1 mouse cellular context compared by ENCODE assay signal in the genomic region with DNA sequence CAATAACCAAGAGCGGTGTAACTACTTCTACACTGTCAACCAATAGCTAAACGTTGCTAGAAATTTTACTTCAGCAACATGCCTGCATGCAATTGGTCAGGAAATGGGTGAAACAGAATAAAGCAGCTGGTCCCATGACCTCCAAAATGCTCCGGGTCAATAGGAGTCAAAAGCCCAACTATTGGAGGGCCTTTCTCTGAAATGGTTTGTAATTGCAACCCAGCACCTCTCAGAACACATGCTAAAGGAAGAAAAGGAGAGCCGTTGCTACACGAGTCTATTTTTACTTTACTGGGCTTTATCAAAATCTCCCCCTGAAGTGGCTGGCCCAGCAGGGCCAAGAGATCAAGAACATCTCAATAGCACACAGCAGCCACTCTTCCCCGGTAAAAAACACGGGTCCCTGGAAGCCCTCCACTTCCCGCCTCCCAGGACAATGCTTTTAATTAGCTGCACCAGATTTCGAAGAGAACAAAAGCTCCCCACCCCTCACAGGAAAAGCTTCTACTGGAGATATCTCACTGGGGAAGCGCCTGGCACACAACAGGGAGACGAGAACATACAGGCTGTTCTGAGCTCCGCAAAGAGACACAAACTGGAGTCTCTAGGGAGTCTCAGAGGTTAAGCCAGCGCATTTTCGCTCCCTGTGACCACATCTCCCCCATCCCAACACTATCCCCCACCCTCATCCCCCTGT.
TF ChIP-seq lines count a peak whose summit lies in the region.

No protein-coding gene starts in this region.

TF ChIP-seq in MEL, 35 proteins besides CTCF, POLR2A, EP300 and RAD21:
- TF ChIP-seq NELFE (IDR thresholded peaks at IDR 0.05; ENCODE audit: low read depth, low read length): peak; percentile 38; the same call in 1 of the 2 replicates
- TF ChIP-seq MXI1 (IDR thresholded peaks at IDR 0.05; ENCODE audit: low read depth, low read length): peak; percentile 38; the same call in 1 of the 2 replicates
- no peak for TF ChIP-seq MAFK (IDR thresholded peaks at IDR 0.05; ENCODE audit: borderline replicate concordance, low read depth, low read length)
- TF ChIP-seq USF2 (IDR thresholded peaks at IDR 0.05; ENCODE audit: borderline replicate concordance in 1 of 2, insufficient read depth in 1 of 2, low read depth in 1 of 2, low read length in 2 of 2): no peak
- TF ChIP-seq SIN3A (IDR thresholded peaks at IDR 0.05; ENCODE audit: low read length): no peak
- peak; percentile 41 for TF ChIP-seq HCFC1 (IDR thresholded peaks at IDR 0.05; ENCODE audit: low read depth, low read length)
- TF ChIP-seq MYB (IDR thresholded peaks at IDR 0.05; ENCODE audit: low read depth, low read length): no peak
- no peak for TF ChIP-seq E2F4 (IDR thresholded peaks at IDR 0.05; ENCODE audit: borderline replicate concordance, low read depth, low read length)
- peak; percentile 56; the same call in 1 of the 2 replicates for TF ChIP-seq USF1 (IDR thresholded peaks at IDR 0.05; ENCODE audit: low read depth, low read length)
- TF ChIP-seq ETS1 (IDR thresholded peaks at IDR 0.05; ENCODE audit: low read depth, low read length): peak; percentile 13; the same call in 1 of the 2 replicates
- TF ChIP-seq RCOR1 (IDR thresholded peaks at IDR 0.05; ENCODE audit: low read depth, low read length): no peak
- TF ChIP-seq TCF12 (IDR thresholded peaks at IDR 0.05; ENCODE audit: low read depth, low read length): 0 out of 2 replicates have a peak, but pooled peaks have one; percentile 23
- no peak for TF ChIP-seq ELF1 (IDR thresholded peaks at IDR 0.05; ENCODE audit: low read depth, low read length)
